Mouse (Mus musculus) large intestine, adult 2 months (tissue): ENCODE measurements around the gene Iah1. TPM values are rescaled to one million over a fixed set of nuclear protein-coding genes. Genes with fewer than 3 reads are reported as not detected.

Experiments
- DNase-seq: peaks from one replicate; pipeline ENCODE4 v3.0.0-alpha.2; 2012; ENCODE audit warnings: low read depth, low spot score
- WGBS: fragments of 180-500 bp; shearing (Covaris S2); methylation state at CpG from one replicate; pipeline ENCODE4 v1.1.7; 2018; 5-methylcytosine and 5-hydroxymethylcytosine counted together
- polyA plus RNA-seq: library from polyadenylated mRNA; depleted of rRNA; stranded (reverse); fragments of >200 nt; gene quantifications from 2 replicates; pipeline ENCODE4 v1.2.3, GENCODE M21; 2012; rRNA removed

Gene Iah1
- 64.1 and 65.3 TPM in 2 replicates for polyA plus RNA-seq

DNA sequence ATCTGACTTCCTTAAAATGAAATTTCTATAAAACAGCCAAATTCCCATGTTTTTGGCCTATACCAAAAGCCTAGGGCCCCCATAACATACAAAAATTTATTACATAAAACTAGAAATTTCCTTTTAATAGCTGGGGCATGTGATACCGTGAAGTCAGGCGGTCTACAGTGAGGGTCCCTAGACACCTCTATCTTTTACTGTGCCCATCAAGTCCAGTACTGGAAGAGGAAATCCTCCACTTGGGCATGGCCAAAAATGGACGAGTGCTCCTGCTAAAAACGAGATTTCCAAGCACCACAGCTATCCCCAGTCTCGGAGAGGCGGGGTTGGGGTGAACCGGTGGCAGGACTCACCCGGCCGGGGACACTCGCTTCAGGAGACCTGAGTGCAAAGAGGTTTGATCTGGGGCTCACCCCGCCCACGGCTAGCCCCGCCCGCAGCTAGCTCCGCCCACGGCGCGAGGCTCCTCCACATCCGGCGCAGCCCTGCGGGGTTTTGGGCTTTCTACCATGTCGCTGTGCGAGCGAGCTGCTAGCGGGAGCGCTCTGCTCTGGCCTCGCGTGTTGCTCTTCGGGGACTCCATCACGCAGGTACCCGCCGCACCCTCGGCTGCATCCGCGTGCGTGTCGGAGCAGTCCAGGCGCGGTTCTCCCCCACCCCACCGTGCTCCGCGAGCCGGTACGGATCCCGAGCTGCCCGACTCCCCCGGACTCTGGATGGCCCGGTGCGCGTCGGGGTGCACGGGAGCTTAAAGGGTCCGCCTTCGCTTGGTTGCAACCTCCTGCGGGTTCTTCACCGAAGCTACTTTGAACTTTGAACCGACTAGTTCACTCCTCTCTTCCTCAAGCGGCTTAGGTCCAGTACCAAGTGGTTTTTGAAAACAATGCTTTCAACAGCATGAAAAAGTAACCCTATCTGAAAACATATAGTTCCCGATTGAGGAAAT is at the start of gene Iah1:
Iah1 (plus strand) TSS at position 467 of the 946 bp plus-strand sequence.
- 2% methylated on average over 59 of the region's 59 CpGs for WGBS

GRCm38 (mm10) chr12:21266784-21267098 is 49.4 kb upstream of the Iah1 start:
- WGBS: 75% methylated on average over 2 of the region's 2 CpGs
- no peak for DNase-seq

More for the DNA sequence above, at the start of gene Iah1:
- no peak for DNase-seq

DNA sequence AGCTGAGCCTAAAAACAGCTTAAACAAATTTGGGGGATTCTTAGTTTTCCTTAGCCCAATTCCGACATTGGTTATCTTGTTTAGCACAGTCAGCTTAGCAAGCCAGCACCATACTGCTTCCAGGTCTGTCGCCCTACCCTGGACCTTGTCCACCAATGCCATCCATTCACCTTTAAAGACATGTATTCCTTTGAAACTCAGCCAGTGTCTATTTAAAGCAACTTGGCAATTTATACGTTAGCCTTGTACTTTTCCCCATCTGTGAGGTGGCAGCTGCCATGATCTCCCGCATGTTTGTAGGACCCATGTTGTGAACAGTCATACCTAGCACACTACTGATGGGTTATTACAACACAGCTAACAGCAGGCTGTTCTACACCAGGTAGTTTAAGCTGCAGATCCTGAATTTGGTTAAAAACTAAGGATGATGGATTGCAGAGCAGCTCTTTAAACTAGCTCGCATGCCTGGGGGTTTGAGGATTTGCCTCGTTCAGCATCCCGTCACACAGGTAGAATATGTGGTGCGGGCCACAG is 48.0 kb upstream of the Iah1 start:
- WGBS: 89% methylated on average over 8 of the region's 8 CpGs
- DNase-seq: no peak

DNA sequence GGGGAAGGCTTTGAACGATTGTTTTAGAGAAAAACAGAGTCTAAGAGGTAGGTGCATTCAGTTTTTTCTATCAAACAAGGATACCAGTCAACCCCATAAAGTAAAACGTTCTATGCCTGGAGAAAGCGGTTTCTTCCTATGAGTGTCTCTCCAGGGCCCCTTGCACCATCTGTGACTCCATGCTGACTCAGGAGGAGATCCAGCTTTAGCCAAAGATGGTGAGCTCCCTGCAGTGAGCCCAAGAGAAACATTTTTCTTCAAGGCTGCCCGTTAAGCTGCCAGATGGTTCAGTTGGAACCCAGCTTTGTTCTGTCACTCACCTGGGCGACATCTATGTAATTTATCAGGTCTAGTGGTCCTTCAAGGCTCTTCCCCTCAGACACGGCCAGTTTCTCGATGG is 41.7 kb upstream of the Iah1 start:
- no peak for DNase-seq
- 87% methylated on average over 7 of the region's 7 CpGs for WGBS

DNA sequence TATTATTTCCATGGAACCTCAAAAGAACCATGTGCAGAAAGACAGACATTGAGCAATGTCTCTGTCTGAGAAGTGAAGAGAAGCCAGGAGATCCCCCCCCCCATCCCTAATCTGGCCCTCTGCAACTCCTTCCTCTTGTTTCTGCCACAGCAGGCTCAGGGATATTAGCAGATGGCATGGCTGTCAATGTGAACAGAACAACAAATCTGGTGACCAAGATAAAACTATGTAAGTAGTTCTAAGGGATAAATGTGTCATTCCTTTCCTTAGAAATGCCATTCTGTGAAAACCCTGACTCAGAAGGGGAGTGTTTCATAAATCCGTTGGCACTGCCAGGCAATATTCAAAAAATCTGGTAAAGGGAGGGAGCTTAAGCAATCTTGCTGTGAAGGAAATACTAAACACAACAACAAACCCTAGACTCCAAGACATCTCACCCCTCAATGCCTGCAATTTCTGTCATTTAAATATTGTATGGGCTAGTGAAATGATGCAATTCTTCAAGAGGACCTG is 38.8 kb upstream of the Iah1 start:
- 81% methylated on average over 1 of the region's 1 CpGs for WGBS
- DNase-seq: no peak

- 61% methylated on average over 11 of the region's 11 CpGs for WGBS
Measured at GRCm38 (mm10) chr12:21284761-21285441, 31.3 kb upstream of the Iah1 start, which contains the start of gene Cpsf3. Cpsf3 (plus strand) TSS chr12:21285391.

DNA sequence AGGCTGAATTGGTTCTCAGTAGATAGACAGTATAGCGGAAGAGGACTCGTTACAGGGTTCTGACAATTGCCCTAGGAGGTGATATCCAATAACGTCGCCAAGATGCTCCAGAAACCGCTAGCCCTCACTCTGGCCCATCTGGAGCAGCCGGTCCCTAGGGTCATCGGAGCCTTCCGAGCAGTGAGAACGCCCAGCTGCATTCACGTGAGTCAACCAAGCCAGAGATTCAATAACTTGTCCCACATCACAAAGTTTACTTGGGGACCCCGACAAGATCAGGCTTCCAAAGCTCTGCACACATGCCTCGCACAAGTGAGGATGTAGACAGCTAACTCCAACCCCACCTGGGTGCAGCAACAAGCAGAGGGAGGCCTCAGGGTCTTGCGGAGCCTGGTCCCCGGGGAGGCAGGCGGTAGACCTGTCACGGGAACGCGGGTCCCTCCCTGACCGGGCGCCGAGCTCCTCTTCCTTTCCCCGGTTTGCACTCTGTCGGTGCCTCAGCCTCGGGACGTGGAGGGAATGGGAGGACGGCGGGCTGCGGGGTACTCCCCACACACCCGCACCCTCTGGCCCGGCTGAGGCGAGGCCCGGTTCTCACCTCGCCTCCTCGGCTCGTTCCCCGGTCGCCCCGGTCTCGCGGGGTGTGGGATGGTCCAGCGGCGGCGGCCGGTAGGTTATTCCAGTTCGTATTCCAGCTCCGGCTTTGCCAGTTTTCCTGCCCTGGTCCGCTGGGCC is 30.5 kb upstream of the Iah1 start:
- peak; percentile 11 for DNase-seq
- under 1% methylated on average over 47 of the region's 47 CpGs for WGBS

More at GRCm38 (mm10) chr12:21284761-21285441, 31.3 kb upstream of the Iah1 start, which contains the start of gene Cpsf3:
- no peak for DNase-seq

- peak; percentile 92 for DNase-seq
- WGBS: under 1% methylated on average over 28 of the region's 28 CpGs
Measured at GRCm38 (mm10) chr12:21286243-21286622, 30.0 kb upstream of the Iah1 start, which contains the start of gene Itgb1bp1. Itgb1bp1 (minus strand) TSS chr12:21286284.

- DNase-seq: peak; percentile 22
- 11% methylated on average over 18 of the region's 18 CpGs for WGBS
Measured at GRCm38 (mm10) chr12:21286712-21287650, 29.2 kb upstream of the Iah1 start.

DNA sequence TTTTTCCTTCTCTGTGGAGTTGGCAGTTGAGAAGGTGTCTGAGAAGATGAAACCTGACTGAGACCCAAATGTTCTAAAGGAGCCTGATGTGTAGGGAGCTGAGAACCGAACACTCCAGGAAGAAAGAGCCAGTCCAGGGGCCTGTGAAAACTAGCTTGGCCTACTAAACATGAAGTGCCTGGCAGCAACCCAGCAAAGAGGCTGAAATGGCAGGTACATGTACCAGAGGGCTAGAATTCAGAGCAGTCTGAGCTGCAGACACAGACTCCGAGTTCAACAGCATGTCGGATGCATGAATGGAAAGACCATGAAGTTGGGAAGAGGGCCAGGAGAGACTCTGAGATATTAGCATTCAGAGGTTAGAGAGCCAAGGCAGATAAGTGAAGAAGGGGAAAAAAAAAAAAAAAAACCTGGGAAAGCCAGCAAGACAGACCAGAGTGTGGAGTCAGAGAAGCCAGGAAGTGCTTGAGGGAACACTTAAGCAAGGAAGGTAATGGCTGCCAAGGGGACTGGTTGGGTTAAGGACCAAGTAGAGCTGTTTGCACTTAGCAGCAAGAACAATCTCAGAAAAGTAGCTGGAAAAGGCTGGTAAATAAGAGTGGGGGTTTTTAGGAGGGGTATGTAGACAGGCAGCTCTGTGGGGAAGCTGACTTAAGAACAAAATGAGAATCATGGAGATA is 27.3 kb upstream of the Iah1 start:
- DNase-seq: no peak
- WGBS: 94% methylated on average over 3 of the region's 3 CpGs

DNA sequence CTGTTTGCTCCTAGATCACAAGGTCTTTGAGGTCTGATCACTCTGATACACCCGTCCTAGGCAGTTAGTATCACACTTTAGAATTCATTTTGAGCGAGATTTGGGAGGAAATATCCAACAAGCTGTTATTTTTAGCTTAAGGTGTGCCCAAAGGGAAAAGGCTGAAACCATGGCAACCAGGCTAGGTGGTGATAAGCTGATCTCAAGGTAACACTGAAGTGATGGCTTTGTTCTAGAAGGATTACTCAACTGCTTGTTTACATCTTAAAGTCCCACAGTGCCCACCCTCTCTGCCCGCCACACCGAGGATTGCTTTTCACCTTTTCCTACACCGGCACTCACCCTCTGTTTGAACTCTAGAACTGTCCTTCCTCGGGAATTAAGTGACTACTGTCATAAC is 26.5 kb upstream of the Iah1 start:
- 64% methylated on average over 6 of the region's 6 CpGs for WGBS
- no peak for DNase-seq

GRCm38 (mm10) chr12:21298856-21299255 is 17.3 kb upstream of the Iah1 start:
- DNase-seq: no peak
- 98% methylated on average over 11 of the region's 11 CpGs for WGBS

GRCm38 (mm10) chr12:21301324-21301723 is 14.9 kb upstream of the Iah1 start:
- no peak for DNase-seq
- 76% methylated on average over 7 of the region's 7 CpGs for whole genome bisulfite sequencing

DNA sequence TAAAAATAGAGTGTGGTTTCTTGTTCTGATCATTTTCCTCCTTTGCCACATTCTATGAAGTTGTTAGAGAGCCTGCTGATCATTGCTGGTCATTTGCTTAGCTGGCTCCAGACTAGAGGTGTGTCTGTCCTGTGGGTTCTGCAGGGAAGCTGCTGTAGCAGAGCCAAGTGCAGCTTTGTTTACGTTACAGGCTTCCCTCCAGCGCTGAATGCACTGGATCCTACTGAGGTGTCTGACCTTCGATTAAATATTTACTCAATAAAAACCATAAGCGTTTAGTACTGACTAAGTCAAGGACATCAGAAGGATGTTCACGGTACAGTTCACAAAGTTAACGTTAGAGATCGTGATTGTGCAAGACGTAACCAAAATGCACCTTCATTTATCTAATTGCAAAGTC is 14.3 kb upstream of the Iah1 start:
- no peak for DNase-seq

DNA sequence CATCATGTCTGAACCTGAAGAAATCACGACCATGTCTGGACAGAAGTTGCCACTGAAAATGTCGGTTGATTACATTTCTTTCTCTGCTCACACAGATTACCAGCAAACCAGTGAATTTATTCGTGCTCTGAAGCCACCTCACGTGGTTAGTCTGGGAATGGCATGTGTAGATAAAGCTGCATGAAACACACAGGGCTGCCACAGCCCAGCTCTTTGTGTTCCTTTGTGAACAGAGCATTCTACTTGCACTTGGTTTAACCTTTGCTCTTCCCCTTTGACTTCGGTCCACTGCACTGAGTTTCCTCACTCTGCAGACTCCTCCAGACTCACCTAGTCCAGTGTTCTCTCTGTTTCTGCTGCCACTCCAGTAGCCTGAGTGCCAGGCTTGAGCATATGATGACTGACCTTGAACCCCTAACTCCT is 13.8 kb upstream of the Iah1 start:
- 37% methylated on average over 5 of the region's 5 CpGs for WGBS
- no peak for DNase-seq

More for the DNA sequence above, 14.3 kb upstream of the Iah1 start:
- WGBS: 23% methylated on average over 8 of the region's 8 CpGs

DNA sequence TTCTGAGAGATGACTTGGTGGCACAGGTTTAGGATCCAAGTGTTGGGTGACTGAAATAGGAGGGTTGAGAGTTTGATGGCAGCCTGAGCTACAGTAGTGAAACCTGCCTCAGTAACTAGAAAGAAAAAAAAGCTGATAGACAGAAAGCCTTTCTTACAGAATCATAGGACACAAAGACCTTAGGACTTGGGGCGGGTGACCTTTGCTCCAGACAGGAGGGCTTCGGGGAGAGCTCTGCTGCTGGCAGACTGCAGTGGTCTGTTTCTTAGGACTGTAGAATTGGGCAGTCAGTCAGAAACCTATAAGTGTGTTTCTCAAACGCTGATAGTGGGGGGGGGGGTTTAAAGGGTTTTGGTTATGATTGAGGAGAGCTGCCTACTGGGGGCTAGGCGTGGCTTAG is 10.4 kb upstream of the Iah1 start:
- 93% methylated on average over 4 of the region's 4 CpGs for WGBS
- no peak for DNase-seq

- DNase-seq: no peak
- WGBS: 80% methylated on average over 4 of the region's 4 CpGs
Measured at GRCm38 (mm10) chr12:21306721-21307120, 9.5 kb upstream of the Iah1 start.

DNA sequence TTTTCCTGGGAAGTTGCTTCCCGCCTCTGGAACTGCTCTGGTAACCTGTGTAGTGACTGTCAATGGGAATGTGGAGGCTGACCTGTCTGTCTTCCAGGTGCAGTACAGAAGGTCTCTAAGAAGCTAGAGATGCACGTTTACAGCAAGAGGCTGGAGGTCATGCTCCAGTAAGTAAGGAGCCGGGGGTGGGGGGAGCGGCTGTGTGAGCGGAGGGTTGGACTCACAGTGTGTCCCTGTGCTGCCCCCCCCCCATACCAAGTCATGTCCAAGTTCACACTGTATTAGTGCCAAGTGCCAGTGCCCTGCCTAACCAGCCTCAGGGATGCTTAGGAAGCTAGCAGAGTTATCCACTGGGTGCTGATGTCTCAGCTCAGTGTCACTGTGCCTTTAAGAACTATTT is 4.0 kb upstream of the Iah1 start:
- 91% methylated on average over 5 of the region's 5 CpGs for WGBS
- no peak for DNase-seq
